ENCODE assay signal across 7 mouse cellular contexts in genomic region chr1:168093044-168093443, GRCm38 (mm10).
DNase-seq lines count a peak whose midpoint lies in the region; ATAC-seq and TF ChIP-seq lines count a peak whose summit lies in the region.

No protein-coding gene starts in this region.

- H3K27me3 ChIP-seq in kidney, embryonic 15.5 days: 0 out of 2 replicates have a peak, but pooled peaks cover 6% of the 10 kb centered on the region

- no peaks in the 10 kb centered on the region for H3K9me3 ChIP-seq in kidney, embryonic 15.5 days (replicated peaks)

- intact Hi-C loops in left cerebral cortex, postnatal 14 days (cut with DNase I): loop anchor here (10.0 kb wide), 2 partner anchors 322 to 1362 kb away; no protein-coding TSS in a partner anchor

- no peak overlapping the region for H3K4me2 ChIP-seq in kidney, embryonic 15.5 days

- no peak overlapping the region for H3K27ac ChIP-seq in kidney, embryonic 15.5 days
- H3K27ac ChIP-seq in cortical plate, adult 2 months (ENCODE audit: insufficient read depth, low read length): no peak overlapping the region

- WGBS in kidney, embryonic 15.5 days: 78% methylated on average over 2 of the region's 2 CpGs

- peak; percentile 9 for DNase-seq in kidney, adult 11 months
- DNase-seq in gastrocnemius, postnatal 10 days: peak; percentile 20
- DNase-seq in left cerebral cortex, postnatal 14 days (ENCODE audit: low spot score in 2 of 2): peak; percentile 62 to 66
- peak; percentile 57 for DNase-seq in skeletal muscle tissue, adult 2 months (ENCODE audit: low read depth, low spot score)
- DNase-seq in thymus, postnatal 14 days: no peak

- no peaks in the 10 kb centered on the region for H3K36me3 ChIP-seq in kidney, embryonic 15.5 days

- no peak for TF ChIP-seq POLR2A in cortical plate, adult 2 months (IDR thresholded peaks at IDR 0.05; ENCODE audit: extremely low read depth, insufficient read depth, low read length)

- ATAC-seq in kidney, embryonic 15.5 days (replicated peaks; ENCODE audit: low FRiP score): no peak

- H3K4me3 ChIP-seq in kidney, embryonic 15.5 days (replicated peaks): no peak overlapping the region
- H3K4me3 ChIP-seq in cortical plate, adult 2 months (ENCODE audit: insufficient read depth, low read length): no peak overlapping the region

- no peaks in the 10 kb centered on the region; the same call in 1 of the 2 replicates for H3K4me1 ChIP-seq in kidney, embryonic 15.5 days
- H3K4me1 ChIP-seq in cortical plate, adult 2 months (ENCODE audit: control insufficient read depth, insufficient read depth, low read length): no peaks in the 10 kb centered on the region

- TF ChIP-seq CTCF in cortical plate, adult 2 months (IDR thresholded peaks at IDR 0.05; ENCODE audit: extremely low read depth, insufficient read depth, low read length): peak; percentile 78

- no peak overlapping the region for H3K9ac ChIP-seq in kidney, embryonic 15.5 days
